Mouse (Mus musculus): ENCODE measurements around the gene Crip2. TPM values are rescaled to one million over a fixed set of nuclear protein-coding genes. Genes with fewer than 3 reads are reported as not detected.

Gene Crip2
- polyA plus RNA-seq, 1 experiment from 2014 or later: 354 TPM

GRCm38 (mm10) chr12:113119516-113120410 lies 20.3 kb upstream of the Crip2 start:
- H3K27me3 ChIP-seq (replicated peaks; ENCODE audit: control insufficient read depth, insufficient read depth, low read length): no peaks in the 10 kb centered on the region
- H3K4me1 ChIP-seq (ENCODE audit: control insufficient read depth, insufficient read depth, low read length): no peaks in the 10 kb centered on the region
- WGBS: 86% methylated on average over 20 of the region's 20 CpGs
- H3K9me3 ChIP-seq (replicated peaks; ENCODE audit: control insufficient read depth, low read length): no peaks in the 10 kb centered on the region
- H3K36me3 ChIP-seq (ENCODE audit: control insufficient read depth, insufficient read depth, low read length): peaks cover 88% of the 10 kb centered on the region
- DNase-seq (ENCODE audit: low spot score) (peak; percentile 89), ATAC-seq (peak; percentile 71; the same call in 1 of the 2 replicates)
- H3K4me2 ChIP-seq (ENCODE audit: low read length): no peak overlapping the region
- H3K27ac ChIP-seq (ENCODE audit: low read depth, low read length): no peak overlapping the region
- H3K9ac ChIP-seq (ENCODE audit: low read length): no peak overlapping the region
- H3K4me3 ChIP-seq (ENCODE audit: low read depth, low read length): no peak overlapping the region

DNA sequence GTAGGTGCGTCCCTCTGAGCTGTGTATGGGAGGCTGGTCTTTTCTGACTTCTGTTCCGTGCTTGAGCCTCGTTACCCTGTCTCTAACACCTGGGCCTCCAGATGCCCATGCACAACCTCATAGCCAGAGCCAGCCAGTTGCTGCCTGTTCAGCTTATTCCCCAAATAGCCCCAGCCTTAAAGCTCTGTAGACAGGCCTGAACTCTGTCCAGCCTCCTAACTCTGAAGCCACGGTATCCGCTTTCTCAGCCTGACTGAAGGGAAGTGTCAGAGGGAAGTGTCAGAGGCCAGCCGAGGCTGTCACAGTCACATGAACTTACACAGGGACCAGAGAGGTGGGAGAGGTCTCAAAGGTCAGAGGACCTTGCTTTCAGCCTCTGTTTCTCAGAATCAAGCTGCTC lies 15.3 kb upstream of the Crip2 start:
- WGBS: 90% methylated on average over 6 of the region's 6 CpGs

DNA sequence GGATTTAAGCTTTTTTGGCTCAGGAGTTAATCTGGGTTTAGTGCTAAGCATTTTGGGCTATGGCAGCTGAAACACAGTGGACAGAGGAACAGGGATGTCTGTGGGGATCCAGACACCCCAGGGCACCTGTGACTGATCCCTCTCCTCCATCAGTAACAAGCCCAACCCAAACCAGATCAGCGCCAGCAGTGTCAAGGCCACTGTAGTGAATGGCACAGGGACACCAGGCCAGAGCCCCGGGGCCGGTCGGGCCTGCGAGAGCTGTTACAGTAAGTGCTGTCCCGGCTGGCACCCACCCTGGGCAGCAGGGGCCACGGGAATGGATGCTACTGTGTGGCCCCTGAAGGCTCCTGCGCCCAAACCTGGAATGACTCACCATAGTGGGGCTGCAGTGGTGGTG lies 9.3 kb upstream of the Crip2 start:
- 98% methylated on average over 8 of the region's 8 CpGs for WGBS

More for the DNA sequence above, 15.3 kb upstream of the Crip2 start:
- Histone ChIP-seq H3K4me1 (ENCODE audit: control insufficient read depth, insufficient read depth, low read length) (no peaks in the 10 kb centered on the region), H3K36me3 (ENCODE audit: control insufficient read depth, insufficient read depth, low read length) (peaks cover 100% of the 10 kb centered on the region), H3K9ac (ENCODE audit: low read length) (no peak overlapping the region), H3K27me3 (replicated peaks; ENCODE audit: control insufficient read depth, insufficient read depth, low read length) (no peaks in the 10 kb centered on the region), H3K9me3 (replicated peaks; ENCODE audit: control insufficient read depth, low read length) (no peaks in the 10 kb centered on the region), H3K4me3 (ENCODE audit: low read depth, low read length) (no peak overlapping the region), H3K27ac (ENCODE audit: low read depth, low read length) (no peak overlapping the region), H3K4me2 (ENCODE audit: low read length) (no peak overlapping the region)
- DNase-seq (ENCODE audit: low spot score) (no peak), ATAC-seq (no peak)

DNA sequence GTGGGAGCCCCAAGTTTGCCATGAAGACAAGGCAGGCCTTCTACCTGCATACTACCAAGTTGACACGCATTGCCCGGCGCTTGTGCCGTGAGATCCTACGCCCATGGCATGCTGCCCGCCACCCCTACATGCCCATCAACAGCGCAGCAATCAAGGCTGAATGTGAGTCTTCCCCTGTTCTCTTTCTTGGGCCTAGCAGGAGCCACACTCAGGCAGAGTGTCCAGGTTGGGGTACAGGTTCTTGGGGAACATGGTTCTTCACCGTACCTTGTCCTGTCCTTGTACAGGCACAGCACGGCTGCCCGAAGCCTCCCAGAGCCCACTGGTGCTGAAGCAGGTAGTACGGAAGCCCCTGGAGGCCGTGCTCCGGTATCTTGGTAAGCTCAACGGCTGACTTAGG lies 8.4 kb upstream of the Crip2 start:
- Histone ChIP-seq H3K4me1 (ENCODE audit: control insufficient read depth, insufficient read depth, low read length) (no peaks in the 10 kb centered on the region), H3K27ac (ENCODE audit: low read depth, low read length) (no peak overlapping the region), H3K4me2 (ENCODE audit: low read length) (no peak overlapping the region), H3K4me3 (ENCODE audit: low read depth, low read length) (no peak overlapping the region), H3K9ac (ENCODE audit: low read length) (no peak overlapping the region), H3K27me3 (replicated peaks; ENCODE audit: control insufficient read depth, insufficient read depth, low read length) (no peaks in the 10 kb centered on the region), H3K36me3 (ENCODE audit: control insufficient read depth, insufficient read depth, low read length) (peaks cover 100% of the 10 kb centered on the region), H3K9me3 (replicated peaks; ENCODE audit: control insufficient read depth, low read length) (no peaks in the 10 kb centered on the region)
- 98% methylated on average over 14 of the region's 14 CpGs for WGBS
- DNase-seq (ENCODE audit: low spot score) (no peak), ATAC-seq (no peak)

More for the DNA sequence above, 9.3 kb upstream of the Crip2 start:
- Histone ChIP-seq H3K27me3 (replicated peaks; ENCODE audit: control insufficient read depth, insufficient read depth, low read length) (no peaks in the 10 kb centered on the region), H3K36me3 (ENCODE audit: control insufficient read depth, insufficient read depth, low read length) (peaks cover 100% of the 10 kb centered on the region), H3K27ac (ENCODE audit: low read depth, low read length) (no peak overlapping the region), H3K4me1 (ENCODE audit: control insufficient read depth, insufficient read depth, low read length) (no peaks in the 10 kb centered on the region), H3K9ac (ENCODE audit: low read length) (no peak overlapping the region), H3K9me3 (replicated peaks; ENCODE audit: control insufficient read depth, low read length) (no peaks in the 10 kb centered on the region), H3K4me3 (ENCODE audit: low read depth, low read length) (no peak overlapping the region), H3K4me2 (ENCODE audit: low read length) (no peak overlapping the region)
- DNase-seq (ENCODE audit: low spot score) (no peak), ATAC-seq (no peak)

DNA sequence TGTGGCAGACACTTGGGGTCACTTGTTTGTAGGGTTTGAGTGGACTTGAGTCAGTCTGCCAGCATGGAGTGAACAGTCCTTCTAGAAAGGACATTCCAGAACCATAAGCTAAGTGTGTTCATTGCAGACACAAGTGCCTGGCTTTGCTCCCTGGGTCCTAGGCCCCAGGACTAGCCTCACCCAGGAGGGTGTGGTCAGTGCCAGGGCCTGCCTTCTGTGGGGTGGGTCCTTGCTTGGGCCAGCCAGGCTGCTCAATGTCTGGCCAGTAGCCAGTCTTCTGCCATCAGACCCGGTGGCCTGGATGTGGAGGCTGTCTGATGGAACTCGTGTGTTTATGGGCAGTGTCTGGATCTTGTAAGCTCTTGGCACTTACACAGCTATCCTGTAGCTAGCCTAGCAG lies 7.5 kb upstream of the Crip2 start:
- H3K27ac ChIP-seq (ENCODE audit: low read depth, low read length): no peak overlapping the region
- no peaks in the 10 kb centered on the region for H3K4me1 ChIP-seq (ENCODE audit: control insufficient read depth, insufficient read depth, low read length)
- DNase-seq (ENCODE audit: low spot score) (no peak), ATAC-seq (no peak)
- no peak overlapping the region for H3K9ac ChIP-seq (ENCODE audit: low read length)
- 82% methylated on average over 2 of the region's 2 CpGs for WGBS
- H3K9me3 ChIP-seq (replicated peaks; ENCODE audit: control insufficient read depth, low read length): no peaks in the 10 kb centered on the region
- H3K36me3 ChIP-seq (ENCODE audit: control insufficient read depth, insufficient read depth, low read length): peaks cover 100% of the 10 kb centered on the region
- no peak overlapping the region for H3K4me3 ChIP-seq (ENCODE audit: low read depth, low read length)
- no peak overlapping the region for H3K4me2 ChIP-seq (ENCODE audit: low read length)
- no peaks in the 10 kb centered on the region for H3K27me3 ChIP-seq (replicated peaks; ENCODE audit: control insufficient read depth, insufficient read depth, low read length)

- Histone ChIP-seq H3K9ac (ENCODE audit: low read length) (no peak overlapping the region), H3K36me3 (ENCODE audit: control insufficient read depth, insufficient read depth, low read length) (peaks cover 100% of the 10 kb centered on the region), H3K4me1 (ENCODE audit: control insufficient read depth, insufficient read depth, low read length) (no peaks in the 10 kb centered on the region; the same call in 1 of the 2 replicates), H3K27ac (ENCODE audit: low read depth, low read length) (no peak overlapping the region), H3K27me3 (replicated peaks; ENCODE audit: control insufficient read depth, insufficient read depth, low read length) (no peaks in the 10 kb centered on the region), H3K4me3 (ENCODE audit: low read depth, low read length) (no peak overlapping the region), H3K4me2 (ENCODE audit: low read length) (no peak overlapping the region), H3K9me3 (replicated peaks; ENCODE audit: control insufficient read depth, low read length) (no peaks in the 10 kb centered on the region)
- ATAC-seq (no peak), DNase-seq (ENCODE audit: low spot score) (no peak)
- 89% methylated on average over 9 of the region's 9 CpGs for WGBS
Measured at GRCm38 (mm10) chr12:113133260-113133659, 6.8 kb upstream of the Crip2 start.

DNA sequence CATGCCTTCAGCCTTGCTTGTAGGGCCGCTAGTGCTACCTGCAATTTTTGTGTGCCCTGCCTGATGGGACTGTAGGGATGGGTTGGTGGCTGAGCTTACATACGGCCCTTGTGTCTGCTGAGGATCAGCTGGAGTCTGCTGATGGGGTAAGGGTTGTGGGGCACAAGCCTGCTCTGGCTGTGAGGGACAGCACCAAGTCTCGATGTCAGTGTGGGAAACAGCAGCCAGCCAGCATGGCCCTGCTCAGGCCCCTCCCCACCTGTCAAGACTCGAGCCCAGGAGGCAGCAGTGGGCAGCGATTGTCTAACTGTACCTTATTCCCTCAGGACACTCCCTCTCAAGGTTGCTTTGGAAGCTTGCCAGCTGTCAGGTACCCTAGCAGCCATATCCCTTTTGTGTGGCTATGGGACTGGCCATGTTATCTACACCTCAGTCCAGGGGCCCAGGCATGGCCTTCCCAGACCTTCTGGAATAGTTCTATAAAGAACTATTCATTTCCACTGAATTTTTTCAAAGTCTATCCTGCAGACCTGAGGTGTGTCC lies 6.1 kb upstream of the Crip2 start:
- no peak overlapping the region for H3K9ac ChIP-seq (ENCODE audit: low read length)
- peaks cover 6% of the 10 kb centered on the region for H3K4me1 ChIP-seq (ENCODE audit: control insufficient read depth, insufficient read depth, low read length)
- 75% methylated on average over 5 of the region's 5 CpGs for WGBS
- H3K4me2 ChIP-seq (ENCODE audit: low read length): no peak overlapping the region
- H3K9me3 ChIP-seq (replicated peaks; ENCODE audit: control insufficient read depth, low read length): no peaks in the 10 kb centered on the region
- ATAC-seq (no peak), DNase-seq (ENCODE audit: low spot score) (no peak)
- peaks cover 96% of the 10 kb centered on the region for H3K36me3 ChIP-seq (ENCODE audit: control insufficient read depth, insufficient read depth, low read length)
- H3K27me3 ChIP-seq (replicated peaks; ENCODE audit: control insufficient read depth, insufficient read depth, low read length): no peaks in the 10 kb centered on the region
- H3K4me3 ChIP-seq (ENCODE audit: low read depth, low read length): no peak overlapping the region
- no peak overlapping the region for H3K27ac ChIP-seq (ENCODE audit: low read depth, low read length)

DNA sequence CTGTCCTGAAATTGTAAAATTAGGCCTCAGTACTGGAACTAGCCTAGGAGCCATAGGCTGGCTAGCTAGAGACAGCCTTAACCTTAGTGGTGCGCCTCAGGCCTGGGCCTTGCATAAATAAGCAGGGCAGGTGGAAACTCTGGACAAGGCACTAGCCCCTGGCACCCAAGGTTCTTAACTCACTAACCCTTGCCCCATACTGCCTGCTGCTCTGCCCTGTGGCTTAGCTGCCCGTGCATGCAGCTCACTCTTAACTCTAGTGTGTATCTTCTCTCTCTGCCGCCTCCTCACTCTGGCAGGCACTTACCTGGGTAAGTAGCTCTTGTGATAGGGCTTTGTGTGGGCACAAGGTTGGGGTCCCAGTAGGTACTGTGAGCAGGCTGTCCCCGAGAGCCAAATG lies 5.5 kb upstream of the Crip2 start:
- H3K9ac ChIP-seq (ENCODE audit: low read length): no peak overlapping the region
- peaks cover 90% of the 10 kb centered on the region for H3K36me3 ChIP-seq (ENCODE audit: control insufficient read depth, insufficient read depth, low read length)
- no peak overlapping the region for H3K4me3 ChIP-seq (ENCODE audit: low read depth, low read length)
- no peak overlapping the region for H3K27ac ChIP-seq (ENCODE audit: low read depth, low read length)
- no peaks in the 10 kb centered on the region for H3K27me3 ChIP-seq (replicated peaks; ENCODE audit: control insufficient read depth, insufficient read depth, low read length)
- no peak overlapping the region for H3K4me2 ChIP-seq (ENCODE audit: low read length)
- DNase-seq (ENCODE audit: low spot score): no peak
- H3K4me1 ChIP-seq (ENCODE audit: control insufficient read depth, insufficient read depth, low read length): peaks cover 12% of the 10 kb centered on the region
- WGBS: 96% methylated on average over 4 of the region's 4 CpGs
- ATAC-seq: no peak
- no peaks in the 10 kb centered on the region for H3K9me3 ChIP-seq (replicated peaks; ENCODE audit: control insufficient read depth, low read length)

GRCm38 (mm10) chr12:113135401-113135800 lies 4.6 kb upstream of the Crip2 start:
- Histone ChIP-seq H3K27me3 (replicated peaks; ENCODE audit: control insufficient read depth, insufficient read depth, low read length) (no peaks in the 10 kb centered on the region), H3K4me2 (ENCODE audit: low read length) (no peak overlapping the region), H3K36me3 (ENCODE audit: control insufficient read depth, insufficient read depth, low read length) (peaks cover 81% of the 10 kb centered on the region), H3K27ac (ENCODE audit: low read depth, low read length) (no peak overlapping the region), H3K4me3 (ENCODE audit: low read depth, low read length) (no peak overlapping the region), H3K4me1 (ENCODE audit: control insufficient read depth, insufficient read depth, low read length) (peaks cover 13% of the 10 kb centered on the region), H3K9ac (ENCODE audit: low read length) (no peak overlapping the region), H3K9me3 (replicated peaks; ENCODE audit: control insufficient read depth, low read length) (no peaks in the 10 kb centered on the region)
- no peak for DNase-seq (ENCODE audit: low spot score)
- 93% methylated on average over 7 of the region's 7 CpGs for WGBS
- no peak for ATAC-seq

Data from forebrain, embryonic 14.5 days (tissue).